Mouse (Mus musculus): ENCODE results near the gene Tmem114. TPM values are rescaled to one million over a fixed set of nuclear protein-coding genes. Genes with fewer than 3 reads are reported as not detected.

Tmem114 gene
- polyA plus RNA-seq, 1 experiment: not detected

GRCm38 (mm10) chr16:8420842-8421241 is 4.1 kb downstream of the Tmem114 start:
- H3K4me3 ChIP-seq (ENCODE audit: low read depth, low read length): no peak overlapping the region
- H3K27me3 ChIP-seq (ENCODE audit: control insufficient read depth, insufficient read depth, low read length): peaks cover 11% of the 10 kb centered on the region; the same call in 1 of the 2 replicates
- TF ChIP-seq POLR2A (IDR thresholded peaks at IDR 0.05; ENCODE audit: low read depth, low read length) (no peak), CTCF (IDR thresholded peaks at IDR 0.05; ENCODE audit: extremely low read depth, insufficient read length, insufficient replicate concordance, low read depth, low read length) (no peak)
- 88% methylated on average over 4 of the region's 4 CpGs for WGBS
- H3K36me3 ChIP-seq (ENCODE audit: control insufficient read depth, insufficient read depth, low read length): no peaks in the 10 kb centered on the region
- no peaks in the 10 kb centered on the region for H3K4me1 ChIP-seq (ENCODE audit: control insufficient read depth, insufficient read depth, insufficient read length, low read length)
- H3K27ac ChIP-seq (ENCODE audit: insufficient read depth, low read depth, low read length): no peak overlapping the region

GRCm38 (mm10) chr16:8420381-8420780 is 4.6 kb downstream of the Tmem114 start:
- WGBS: 76% methylated on average over 10 of the region's 10 CpGs

DNA sequence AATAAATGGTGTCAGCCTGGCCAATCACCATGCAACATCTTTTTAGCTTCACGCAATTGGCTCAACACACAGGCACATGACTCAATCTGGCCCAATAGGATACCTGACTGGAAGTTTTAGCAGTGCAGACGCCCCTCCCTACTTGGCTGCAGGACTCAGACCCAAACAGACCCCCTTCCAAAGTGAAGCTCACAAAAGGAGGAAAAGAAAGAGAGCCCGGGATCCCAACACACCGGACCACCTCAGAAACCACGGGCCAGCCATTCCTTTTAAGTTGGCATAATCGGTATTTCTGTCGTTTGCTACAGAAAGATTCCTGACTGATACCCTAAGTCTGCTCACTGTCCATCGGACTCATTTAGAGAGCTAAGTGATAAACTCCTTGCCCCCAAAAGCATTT is 5.3 kb downstream of the Tmem114 start:
- 89% methylated on average over 8 of the region's 8 CpGs for WGBS
- H3K36me3 ChIP-seq (ENCODE audit: control insufficient read depth, insufficient read depth, low read length): no peaks in the 10 kb centered on the region
- no peak for TF ChIP-seq CTCF (IDR thresholded peaks at IDR 0.05; ENCODE audit: extremely low read depth, insufficient read length, insufficient replicate concordance, low read depth, low read length)
- no peak overlapping the region for H3K4me3 ChIP-seq (ENCODE audit: low read depth, low read length)
- H3K27me3 ChIP-seq (ENCODE audit: control insufficient read depth, insufficient read depth, low read length): peaks cover 8% of the 10 kb centered on the region; the same call in 1 of the 2 replicates
- no peaks in the 10 kb centered on the region for H3K4me1 ChIP-seq (ENCODE audit: control insufficient read depth, insufficient read depth, insufficient read length, low read length)
- no peak overlapping the region for H3K27ac ChIP-seq (ENCODE audit: insufficient read depth, low read depth, low read length)

More at GRCm38 (mm10) chr16:8420381-8420780, 4.6 kb downstream of the Tmem114 start:
- H3K27me3 ChIP-seq (ENCODE audit: control insufficient read depth, insufficient read depth, low read length): peaks cover 11% of the 10 kb centered on the region; the same call in 1 of the 2 replicates
- H3K27ac ChIP-seq (ENCODE audit: insufficient read depth, low read depth, low read length): no peak overlapping the region
- no peak overlapping the region for H3K4me3 ChIP-seq (ENCODE audit: low read depth, low read length)
- no peaks in the 10 kb centered on the region for H3K4me1 ChIP-seq (ENCODE audit: control insufficient read depth, insufficient read depth, insufficient read length, low read length)
- H3K36me3 ChIP-seq (ENCODE audit: control insufficient read depth, insufficient read depth, low read length): no peaks in the 10 kb centered on the region
- TF ChIP-seq CTCF (IDR thresholded peaks at IDR 0.05; ENCODE audit: extremely low read depth, insufficient read length, insufficient replicate concordance, low read depth, low read length) (no peak), POLR2A (IDR thresholded peaks at IDR 0.05; ENCODE audit: low read depth, low read length) (no peak)

DNA sequence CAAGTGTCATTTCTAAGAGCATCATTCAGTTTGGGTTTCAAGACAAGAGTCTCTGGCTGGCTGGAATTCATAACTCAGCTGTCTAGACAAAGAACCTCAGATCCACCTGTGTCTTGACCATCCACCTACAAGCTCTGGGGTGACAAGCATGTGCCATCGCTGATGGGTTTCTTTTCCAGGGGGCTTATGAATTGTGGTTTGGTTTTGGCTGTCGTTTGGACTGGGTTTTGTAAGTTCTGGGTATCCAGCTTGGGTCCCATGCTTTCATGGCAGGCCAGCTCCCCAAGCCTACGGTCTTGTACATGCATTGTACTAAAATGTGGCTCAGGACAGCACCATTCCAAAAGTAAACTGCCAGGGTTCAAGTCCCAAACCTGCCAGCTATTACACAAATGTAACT is 6.8 kb downstream of the Tmem114 start:
- Histone ChIP-seq H3K36me3 (ENCODE audit: control insufficient read depth, insufficient read depth, low read length) (no peaks in the 10 kb centered on the region), H3K4me1 (ENCODE audit: control insufficient read depth, insufficient read depth, insufficient read length, low read length) (no peaks in the 10 kb centered on the region), H3K27me3 (ENCODE audit: control insufficient read depth, insufficient read depth, low read length) (no peaks in the 10 kb centered on the region), H3K27ac (ENCODE audit: insufficient read depth, low read depth, low read length) (no peak overlapping the region), H3K4me3 (ENCODE audit: low read depth, low read length) (no peak overlapping the region)
- TF ChIP-seq CTCF (IDR thresholded peaks at IDR 0.05; ENCODE audit: extremely low read depth, insufficient read length, insufficient replicate concordance, low read depth, low read length) (no peak), POLR2A (IDR thresholded peaks at IDR 0.05; ENCODE audit: low read depth, low read length) (no peak)
- 84% methylated on average over 3 of the region's 3 CpGs for WGBS

DNA sequence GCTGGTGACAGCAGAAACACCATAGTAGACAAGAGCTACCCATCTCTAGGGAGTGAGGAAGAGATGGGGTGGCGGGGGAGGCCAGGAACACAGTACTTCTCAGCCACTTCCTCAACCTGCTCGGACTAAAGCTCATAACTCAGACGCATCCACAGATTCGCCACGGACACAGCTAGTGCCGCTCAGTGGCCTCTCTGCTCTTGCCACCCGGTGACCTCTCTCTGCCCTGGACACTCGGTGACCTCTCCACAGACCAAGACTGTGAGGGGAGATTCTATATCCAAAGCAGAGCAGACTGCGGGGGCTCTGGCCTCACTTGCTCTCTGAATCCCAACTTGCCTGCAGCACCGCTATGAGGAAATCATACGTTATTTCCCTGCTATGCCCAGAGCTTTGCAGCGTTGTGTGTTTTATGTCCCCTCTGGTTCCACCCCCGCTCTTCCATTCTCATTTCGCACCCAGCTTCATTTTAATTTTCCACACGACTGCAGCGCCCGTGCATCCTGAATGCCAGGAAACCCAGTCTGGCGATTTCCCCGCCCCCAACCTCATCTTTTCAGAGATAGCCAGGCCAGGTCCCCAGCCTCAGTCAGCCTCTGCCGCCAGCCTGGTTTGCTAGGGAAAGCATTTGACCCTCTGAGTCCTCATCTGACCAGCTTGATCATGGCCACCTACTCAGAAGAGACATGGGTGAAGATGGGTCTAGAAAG is 7.8 kb downstream of the Tmem114 start:
- no peak overlapping the region for H3K4me3 ChIP-seq (ENCODE audit: low read depth, low read length)
- no peak overlapping the region for H3K27ac ChIP-seq (ENCODE audit: insufficient read depth, low read depth, low read length)
- H3K27me3 ChIP-seq (ENCODE audit: control insufficient read depth, insufficient read depth, low read length): no peaks in the 10 kb centered on the region; the same call in 1 of the 2 replicates
- no peaks in the 10 kb centered on the region for H3K4me1 ChIP-seq (ENCODE audit: control insufficient read depth, insufficient read depth, insufficient read length, low read length)
- no peak for TF ChIP-seq POLR2A (IDR thresholded peaks at IDR 0.05; ENCODE audit: low read depth, low read length)
- TF ChIP-seq CTCF (IDR thresholded peaks at IDR 0.05; ENCODE audit: extremely low read depth, insufficient read length, insufficient replicate concordance, low read depth, low read length): no peak
- WGBS: 69% methylated on average over 20 of the region's 20 CpGs
- no peaks in the 10 kb centered on the region for H3K36me3 ChIP-seq (ENCODE audit: control insufficient read depth, insufficient read depth, low read length)

- 70% methylated on average over 8 of the region's 8 CpGs for WGBS
- Histone ChIP-seq H3K4me3 (ENCODE audit: low read depth, low read length) (no peak overlapping the region), H3K36me3 (ENCODE audit: control insufficient read depth, insufficient read depth, low read length) (no peaks in the 10 kb centered on the region), H3K27me3 (ENCODE audit: control insufficient read depth, insufficient read depth, low read length) (no peaks in the 10 kb centered on the region; the same call in 1 of the 2 replicates), H3K27ac (ENCODE audit: insufficient read depth, low read depth, low read length) (no peak overlapping the region), H3K4me1 (ENCODE audit: control insufficient read depth, insufficient read depth, insufficient read length, low read length) (no peaks in the 10 kb centered on the region)
- TF ChIP-seq CTCF (IDR thresholded peaks at IDR 0.05; ENCODE audit: extremely low read depth, insufficient read length, insufficient replicate concordance, low read depth, low read length) (no peak), POLR2A (IDR thresholded peaks at IDR 0.05; ENCODE audit: low read depth, low read length) (no peak)
Observed at GRCm38 (mm10) chr16:8415996-8416395, 8.9 kb downstream of the Tmem114 start.

- H3K27ac ChIP-seq (ENCODE audit: insufficient read depth, low read depth, low read length): no peak overlapping the region
- TF ChIP-seq POLR2A (IDR thresholded peaks at IDR 0.05; ENCODE audit: low read depth, low read length) (no peak), CTCF (IDR thresholded peaks at IDR 0.05; ENCODE audit: extremely low read depth, insufficient read length, insufficient replicate concordance, low read depth, low read length) (no peak)
- no peaks in the 10 kb centered on the region for H3K36me3 ChIP-seq (ENCODE audit: control insufficient read depth, insufficient read depth, low read length)
- H3K4me1 ChIP-seq (ENCODE audit: control insufficient read depth, insufficient read depth, insufficient read length, low read length): no peaks in the 10 kb centered on the region
- H3K4me3 ChIP-seq (ENCODE audit: low read depth, low read length): no peak overlapping the region
- 77% methylated on average over 8 of the region's 8 CpGs for WGBS
- no peaks in the 10 kb centered on the region; the same call in 1 of the 2 replicates for H3K27me3 ChIP-seq (ENCODE audit: control insufficient read depth, insufficient read depth, low read length)
Observed at GRCm38 (mm10) chr16:8413441-8413840, 11.5 kb downstream of the Tmem114 start.
